Mouse (Mus musculus) bone marrow, adult 2 months (tissue): ENCODE results near the gene Slit2.

Experiments
- CTCF ChIP-seq: fragments of 200-500 bp; IDR thresholded peaks from 2 replicates; pipeline ENCODE4 v1.5.1; 2011; ENCODE audit warnings: low read length, control low read depth; ENCODE audit not compliant: control insufficient read depth, insufficient read depth
- POLR2A ChIP-seq: fragments of 200-500 bp; IDR thresholded peaks from 2 replicates; pipeline ENCODE4 v1.6.1; 2011; ENCODE audit warnings: low read depth, mild to moderate bottlenecking, control low read depth, low read length, borderline replicate concordance; ENCODE audit not compliant: control insufficient read depth

GRCm38 (mm10) chr5:48078730-48079129 lies 95.8 kb downstream of the Slit2 start:
- no peak for TF ChIP-seq CTCF
- no peak for TF ChIP-seq POLR2A
